Mouse (Mus musculus): ENCODE data around the gene Pls1. TPM values are rescaled to one million over a fixed set of nuclear protein-coding genes. Genes with fewer than 3 reads are reported as not detected.

Gene Pls1
- total RNA-seq (2021) = 1 to 10 TPM; 2.9 to 3.4 TPM

DNA sequence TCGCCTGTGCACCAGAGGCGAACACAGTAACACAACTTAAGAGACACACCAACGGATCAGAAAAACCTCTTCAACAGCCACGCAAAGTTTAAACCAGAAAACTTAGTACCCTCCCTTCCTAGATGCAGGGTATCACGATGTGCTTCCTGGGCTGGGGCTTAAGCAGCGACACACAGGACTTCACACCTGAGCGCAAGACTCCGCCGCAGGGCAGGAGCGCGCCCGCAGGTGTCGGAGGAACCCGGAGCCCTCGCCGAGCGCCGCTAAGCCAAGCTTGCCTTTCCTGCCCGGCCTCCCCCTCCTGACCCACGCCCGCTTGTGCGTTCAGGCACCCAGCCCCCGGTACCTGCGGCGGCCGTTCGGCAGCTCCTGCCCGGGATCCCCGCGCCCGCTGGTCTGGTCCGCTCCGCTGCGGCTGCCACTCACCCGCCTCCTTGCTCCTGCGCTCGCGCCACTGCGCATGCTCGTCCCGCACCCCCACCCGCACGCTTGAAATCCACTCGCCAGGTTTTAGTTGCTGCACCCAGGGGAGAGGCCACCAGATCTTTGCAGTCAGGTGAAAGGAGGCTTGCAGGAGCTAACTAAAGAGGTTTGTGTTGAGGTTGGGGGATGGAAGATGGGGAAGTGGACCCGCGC, at the start of gene Pls1:
TSS of gene Pls1 (minus strand) at position 487 of the 636 bp plus-strand sequence.
- peak; percentile 86 for DNase-seq
- intact Hi-C loops (cut with DNase I) = no loop called here

DNA sequence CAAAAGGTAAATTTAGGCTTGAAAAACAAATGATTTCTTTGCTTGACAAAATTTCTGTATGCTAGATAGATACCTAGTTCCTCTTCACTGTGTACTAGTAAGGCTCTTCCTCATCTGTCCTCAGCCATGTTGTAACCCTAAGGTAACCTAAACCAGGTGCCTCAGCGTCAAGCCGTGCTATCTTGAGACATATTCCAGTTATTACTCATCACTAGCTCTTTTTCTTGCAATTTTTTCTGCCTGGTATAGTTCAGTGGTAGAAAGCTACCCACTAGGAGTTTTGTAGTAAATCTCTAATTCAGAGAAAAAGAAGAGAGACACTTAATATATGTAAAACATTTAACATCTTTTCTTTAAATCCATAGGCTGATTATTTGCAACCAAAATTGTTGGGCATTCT, 37.6 kb upstream of the Pls1 start:
- intact Hi-C loops (cut with DNase I) = no loop called here
- no peak for DNase-seq

DNA sequence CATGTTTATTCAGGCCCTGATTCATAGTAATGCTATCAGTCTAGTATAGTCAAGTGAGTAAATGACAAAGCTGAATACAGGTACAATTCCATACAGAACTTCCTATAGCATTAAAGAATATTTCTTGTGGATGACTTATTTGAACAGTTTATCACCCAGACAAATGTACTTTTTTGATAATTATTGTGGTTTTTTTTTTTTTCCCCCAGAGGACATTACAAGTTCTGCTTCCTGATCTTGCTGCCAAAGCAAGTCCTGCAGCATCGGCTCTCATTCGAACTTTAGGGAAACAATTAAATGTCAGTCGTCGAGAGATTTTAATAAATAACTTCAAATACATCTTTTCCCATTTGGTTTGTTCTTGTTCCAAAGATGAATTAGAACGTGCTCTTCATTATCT, 33.1 kb upstream of the Pls1 start:
- no peak for DNase-seq
- intact Hi-C loops (cut with DNase I) = loop anchor here (10.0 kb wide), 1 partner anchor 97 kb away; no protein-coding TSS in a partner anchor

DNA sequence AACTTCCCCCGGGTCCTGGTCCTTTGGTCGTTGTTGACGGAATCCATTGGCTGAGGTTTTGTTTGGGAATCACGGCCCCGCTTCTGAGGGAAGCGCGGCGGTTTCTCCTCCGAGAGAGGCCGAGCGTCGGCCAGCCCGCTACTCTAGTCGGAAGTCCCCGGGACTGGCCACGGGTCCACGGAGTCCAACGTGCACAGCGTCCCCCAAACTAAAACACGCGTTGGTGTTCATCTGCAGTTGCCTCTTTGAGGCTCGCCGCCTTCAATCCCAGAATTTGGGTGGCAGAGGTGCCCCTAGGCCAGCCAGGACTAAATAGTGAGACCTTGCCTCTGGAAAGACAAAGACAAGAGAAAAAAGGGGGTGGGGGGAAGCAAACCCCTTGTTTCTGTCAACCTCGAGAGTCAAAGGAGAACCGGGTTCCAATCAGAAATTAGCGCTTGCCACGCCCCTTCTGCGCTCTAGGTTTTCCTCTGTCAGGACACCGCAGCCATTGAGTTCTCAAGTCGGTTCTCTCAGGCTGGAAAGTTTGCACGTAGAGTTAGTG, 13.0 kb upstream of the Pls1 start:
- intact Hi-C loops (cut with DNase I) = no loop called here
- peak; percentile 13 for DNase-seq

DNA sequence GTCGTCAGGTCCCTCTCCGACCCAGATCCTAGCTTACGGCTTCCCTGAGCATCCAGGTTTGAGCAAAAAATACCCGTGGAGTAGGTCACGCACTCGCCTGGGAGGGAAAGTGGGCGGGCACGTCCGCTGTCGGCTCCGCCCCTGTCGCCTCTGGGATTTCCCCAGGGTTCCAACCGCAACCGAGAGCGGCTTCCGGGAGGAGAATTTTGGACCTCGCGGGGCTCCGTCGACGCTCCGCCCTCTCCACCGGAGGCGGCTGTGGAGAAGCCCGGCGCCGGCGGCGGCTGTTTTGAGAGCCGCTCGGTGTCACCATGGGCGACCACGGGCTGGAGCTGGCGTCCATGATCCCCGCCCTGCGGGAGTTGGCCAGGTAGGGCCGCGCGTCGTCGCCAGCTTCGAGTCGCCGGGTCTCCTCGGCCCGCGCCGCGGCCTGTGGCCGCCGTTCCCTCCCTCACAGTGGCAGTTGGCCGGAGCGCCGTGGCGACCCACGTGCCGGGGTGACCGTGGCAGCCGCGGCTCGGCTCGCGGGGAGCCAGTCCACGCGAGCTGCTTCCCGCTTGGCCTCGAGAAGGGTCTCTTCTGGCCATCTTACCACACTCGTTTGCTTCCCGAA, 12.4 kb upstream of the Pls1 start, which contains the start of gene Atr:
TSS of gene Atr (plus strand) at position 184 of the 613 bp plus-strand sequence.
- intact Hi-C loops (cut with DNase I) = no loop called here

DNA sequence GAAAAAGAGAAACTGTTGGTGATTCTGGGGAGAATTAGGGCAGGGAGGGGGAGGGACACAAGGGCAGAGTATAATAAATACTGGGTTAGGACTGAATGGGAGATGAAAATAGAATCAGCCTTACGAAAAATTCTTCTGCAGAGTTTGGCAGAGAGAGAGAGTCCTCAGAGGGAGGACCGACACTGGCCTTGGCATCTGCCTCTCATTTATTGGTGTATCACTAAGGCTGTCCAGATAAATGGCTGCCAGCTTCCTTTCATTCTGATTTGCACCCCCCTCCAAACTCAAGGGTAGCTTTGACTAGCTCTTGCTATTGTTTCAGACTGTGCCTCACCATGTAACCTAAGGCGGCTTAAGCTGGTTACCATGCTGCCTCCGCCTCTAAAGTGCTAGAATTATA, 10.9 kb upstream of the Pls1 start:
- intact Hi-C loops (cut with DNase I) = no loop called here

More for the DNA sequence above, 12.4 kb upstream of the Pls1 start, which contains the start of gene Atr:
- peak; percentile 93 for DNase-seq

DNA sequence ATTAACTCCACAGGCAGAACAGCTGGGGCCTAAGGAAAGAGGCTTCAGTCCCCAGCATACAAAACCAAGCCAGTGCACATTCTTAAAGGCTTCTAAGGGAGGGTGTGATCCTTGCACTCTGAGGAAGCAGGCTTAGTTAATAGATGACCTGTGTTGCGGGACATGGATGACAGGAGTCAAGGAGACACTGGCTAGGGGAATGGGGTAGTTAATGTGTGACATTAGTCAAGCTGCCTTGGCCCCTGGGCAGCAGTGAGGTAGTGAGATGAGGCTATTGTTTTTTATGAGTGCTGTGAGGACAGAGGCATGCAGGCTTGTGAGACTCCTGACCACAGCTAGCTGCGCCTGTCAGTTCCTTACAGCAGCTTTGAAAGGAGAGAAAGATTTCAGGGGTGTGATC, 9.8 kb upstream of the Pls1 start:
- no peak for DNase-seq
- intact Hi-C loops (cut with DNase I) = loop anchor here (5.0 kb wide), 2 partner anchors 118 to 363 kb away; no protein-coding TSS in a partner anchor

More for the DNA sequence above, 10.9 kb upstream of the Pls1 start:
- no peak for DNase-seq

DNA sequence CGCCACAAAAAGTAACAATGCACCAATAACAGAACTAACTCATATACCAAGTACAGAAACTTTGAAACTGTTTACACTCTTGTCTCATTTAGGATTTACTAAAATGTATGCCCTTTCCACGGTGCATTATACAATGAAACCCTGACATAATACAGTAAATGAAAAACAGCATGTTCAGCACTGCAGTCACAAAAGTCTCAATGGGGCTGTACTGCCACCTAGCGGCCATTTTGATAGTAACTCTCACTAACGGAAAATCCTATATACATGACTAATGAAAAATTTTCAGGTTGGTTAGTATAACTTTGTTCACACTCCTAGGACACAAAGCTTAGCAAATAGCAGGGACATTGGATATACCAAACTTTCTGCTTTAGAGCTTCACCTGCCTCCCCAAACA, 7.8 kb upstream of the Pls1 start:
- peak; percentile 72 for DNase-seq
- intact Hi-C loops (cut with DNase I) = loop anchor here (5.0 kb wide), 2 partner anchors 116 to 361 kb away; no protein-coding TSS in a partner anchor

DNA sequence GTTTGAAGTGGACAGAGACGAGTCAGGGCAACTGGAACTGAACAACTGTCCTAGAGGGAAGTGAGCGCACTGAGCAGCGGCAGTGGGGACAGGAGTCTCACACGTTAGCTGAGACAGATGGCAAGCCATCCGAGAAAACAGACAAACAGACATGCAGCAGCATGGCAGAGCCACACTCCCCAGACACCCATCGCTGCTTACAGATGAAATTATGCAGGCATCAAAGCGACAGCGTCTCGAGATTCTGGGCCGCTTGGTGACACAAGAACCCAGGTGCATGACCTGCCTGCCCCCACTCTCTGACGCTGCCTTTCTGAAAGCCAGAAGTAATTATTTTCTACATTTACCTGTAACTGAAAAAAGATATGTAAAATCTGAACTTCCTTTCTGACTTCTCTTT, 6.6 kb upstream of the Pls1 start:
- no peak for DNase-seq
- intact Hi-C loops (cut with DNase I) = loop anchor here (5.0 kb wide), 2 partner anchors 114 to 359 kb away; no protein-coding TSS in a partner anchor

DNA sequence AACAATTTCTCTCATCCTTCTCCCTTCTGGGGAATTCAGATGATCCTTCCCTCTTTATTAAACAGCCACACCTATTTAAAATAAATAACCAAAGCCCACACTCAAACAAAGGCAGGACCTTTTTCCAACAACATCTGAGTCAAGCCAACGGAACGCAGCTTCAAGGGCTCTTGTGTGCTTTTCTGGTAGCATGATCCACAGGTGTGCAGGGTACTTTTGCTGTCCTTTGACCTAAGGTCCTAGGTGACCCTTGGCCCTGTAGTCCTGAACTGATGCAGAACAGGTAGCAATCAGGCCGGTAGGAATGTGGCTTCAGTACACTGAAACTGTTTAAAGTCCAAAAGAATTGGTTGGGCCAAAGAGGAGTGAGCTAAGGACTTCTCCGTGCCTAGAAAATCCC, 600 bp upstream of the Pls1 start:
- no peak for DNase-seq
- intact Hi-C loops (cut with DNase I) = no loop called here

DNA sequence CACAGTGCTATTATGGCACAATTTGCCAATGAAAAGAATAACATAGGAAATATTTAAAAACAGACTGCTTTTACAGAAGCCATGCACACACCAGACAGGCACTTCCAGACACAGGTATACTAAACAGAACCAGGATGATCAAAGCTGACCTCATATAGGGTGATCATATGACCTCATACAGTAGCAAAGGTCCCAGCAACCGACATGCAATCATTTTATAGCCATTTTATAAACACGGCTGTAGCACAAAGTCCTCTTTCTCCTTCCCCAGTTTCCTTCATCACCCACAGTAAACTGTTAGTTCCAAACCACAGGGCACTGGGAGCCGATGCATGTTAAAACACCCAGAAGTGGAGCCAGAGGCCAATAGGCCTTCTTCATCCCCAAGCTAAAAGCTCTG, 5.7 kb downstream of the Pls1 start:
- DNase-seq = no peak
- intact Hi-C loops (cut with DNase I) = no loop called here

DNA sequence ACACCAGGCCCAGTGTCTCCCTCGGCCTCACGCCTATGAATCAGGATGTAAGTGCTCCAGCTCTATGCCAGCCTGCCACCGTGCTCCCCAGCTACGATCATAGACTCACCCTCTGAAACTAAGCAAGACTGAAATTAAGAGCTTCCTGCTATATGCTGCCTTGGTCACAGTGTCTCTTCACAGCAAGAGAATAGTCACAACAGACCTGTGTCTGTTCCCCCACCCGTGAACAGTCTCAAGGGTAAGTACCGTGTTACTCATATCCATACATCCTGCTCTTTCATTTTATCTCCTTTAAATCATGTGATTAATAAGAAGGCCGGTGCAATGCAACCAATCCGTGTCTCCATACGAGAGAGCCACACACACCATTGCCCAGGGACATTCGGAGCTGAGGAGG, 9.4 kb downstream of the Pls1 start:
- intact Hi-C loops (cut with DNase I) = no loop called here
- DNase-seq = no peak

DNA sequence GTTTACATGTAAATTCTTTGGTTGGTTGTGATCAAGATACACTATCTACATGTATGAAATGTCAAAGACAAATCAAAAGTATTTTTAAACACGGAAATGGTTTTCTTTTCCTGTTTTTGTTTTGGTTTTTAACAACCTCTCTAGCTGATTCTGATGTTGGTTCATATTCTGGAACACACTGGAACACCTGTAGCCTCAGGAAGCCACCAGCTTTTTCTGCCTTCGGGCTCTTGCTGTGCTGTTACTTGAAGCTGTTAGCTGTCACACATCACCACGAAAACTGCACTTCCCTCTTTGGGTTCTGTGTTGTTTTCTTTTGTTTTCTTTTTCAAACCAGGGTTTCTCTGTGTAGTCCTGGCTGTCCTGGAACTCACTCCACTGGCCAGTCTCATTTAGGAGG, 10.3 kb downstream of the Pls1 start:
- DNase-seq = no peak
- intact Hi-C loops (cut with DNase I) = no loop called here

DNA sequence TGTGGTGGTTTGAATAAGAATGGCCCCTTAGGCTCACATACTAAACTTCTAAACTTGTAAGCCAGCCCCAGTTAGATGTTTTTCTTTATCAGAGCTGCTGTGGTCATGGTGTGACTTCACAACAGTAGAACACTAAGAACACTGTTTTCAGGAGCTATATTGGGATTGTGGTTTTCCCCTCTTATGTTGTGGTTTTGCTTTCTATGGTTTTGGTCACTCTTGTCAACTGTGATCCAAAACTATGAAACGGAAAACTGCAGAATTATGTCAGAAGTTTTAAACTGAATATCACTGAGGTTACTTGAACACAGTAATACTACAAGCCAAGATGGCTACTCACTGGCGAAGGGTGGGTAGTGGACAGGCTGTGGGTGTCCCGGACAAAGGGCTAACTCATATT, 12.4 kb downstream of the Pls1 start:
- DNase-seq = no peak
- intact Hi-C loops (cut with DNase I) = no loop called here

DNA sequence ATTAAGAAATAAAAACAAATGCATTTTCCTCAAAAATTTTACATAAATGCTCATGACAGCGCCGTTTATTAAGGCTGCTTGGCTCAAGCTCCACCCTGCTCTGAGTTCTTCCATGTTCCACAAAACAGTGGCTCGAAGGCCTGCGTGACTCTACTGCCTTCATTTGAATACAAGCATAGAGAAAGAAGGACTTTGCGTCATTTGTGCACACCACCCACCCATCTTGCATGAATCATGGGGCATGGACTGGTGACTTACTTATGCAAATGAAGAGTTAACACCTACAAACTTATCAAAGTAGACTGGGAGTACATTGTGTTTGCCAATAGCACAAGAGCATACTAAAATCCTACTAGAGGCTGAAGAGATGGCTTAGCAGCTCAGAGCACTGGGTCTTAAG, 17.5 kb downstream of the Pls1 start:
- intact Hi-C loops (cut with DNase I) = no loop called here

DNA sequence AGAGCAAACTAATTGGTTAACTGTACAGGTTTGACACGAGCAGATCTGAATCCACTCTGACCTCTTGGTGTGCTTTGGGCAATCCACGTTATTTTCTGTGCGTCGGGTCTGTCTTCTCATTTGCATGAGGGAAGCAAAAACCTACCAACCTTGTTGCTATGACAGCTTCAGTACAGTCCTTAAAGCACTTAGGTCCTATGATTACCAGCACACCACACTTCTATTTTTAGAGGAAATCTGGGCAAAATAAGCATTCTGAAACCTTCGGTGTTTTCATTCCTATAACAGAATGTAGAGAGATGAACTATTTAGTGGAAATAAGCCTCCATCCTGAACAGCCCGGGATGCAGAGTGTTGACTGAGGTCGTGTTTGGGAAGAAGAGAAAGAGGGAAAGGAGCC, 22.6 kb downstream of the Pls1 start:
- intact Hi-C loops (cut with DNase I) = no loop called here
- no peak for DNase-seq

More for the DNA sequence above, 17.5 kb downstream of the Pls1 start:
- DNase-seq = no peak

DNA sequence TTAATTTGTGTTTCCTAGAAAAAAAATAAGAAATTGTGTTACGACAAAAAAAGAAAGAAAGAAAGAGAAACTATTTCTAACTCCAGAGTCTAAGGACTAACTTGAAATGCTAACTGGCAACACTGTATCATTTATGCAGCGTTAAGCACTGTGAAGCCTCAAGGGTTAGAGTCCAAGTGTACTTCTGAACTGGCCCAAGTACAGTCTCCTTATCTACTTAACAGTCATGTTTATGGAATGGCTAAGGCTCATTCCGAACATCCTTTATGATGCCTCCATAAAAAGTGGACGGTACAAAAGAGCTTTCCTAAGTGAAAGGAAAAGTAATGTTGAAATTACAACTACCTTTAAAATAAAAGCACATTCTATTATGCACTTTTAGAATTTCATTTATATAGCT, 29.4 kb downstream of the Pls1 start:
- intact Hi-C loops (cut with DNase I) = no loop called here
- DNase-seq = no peak

DNA sequence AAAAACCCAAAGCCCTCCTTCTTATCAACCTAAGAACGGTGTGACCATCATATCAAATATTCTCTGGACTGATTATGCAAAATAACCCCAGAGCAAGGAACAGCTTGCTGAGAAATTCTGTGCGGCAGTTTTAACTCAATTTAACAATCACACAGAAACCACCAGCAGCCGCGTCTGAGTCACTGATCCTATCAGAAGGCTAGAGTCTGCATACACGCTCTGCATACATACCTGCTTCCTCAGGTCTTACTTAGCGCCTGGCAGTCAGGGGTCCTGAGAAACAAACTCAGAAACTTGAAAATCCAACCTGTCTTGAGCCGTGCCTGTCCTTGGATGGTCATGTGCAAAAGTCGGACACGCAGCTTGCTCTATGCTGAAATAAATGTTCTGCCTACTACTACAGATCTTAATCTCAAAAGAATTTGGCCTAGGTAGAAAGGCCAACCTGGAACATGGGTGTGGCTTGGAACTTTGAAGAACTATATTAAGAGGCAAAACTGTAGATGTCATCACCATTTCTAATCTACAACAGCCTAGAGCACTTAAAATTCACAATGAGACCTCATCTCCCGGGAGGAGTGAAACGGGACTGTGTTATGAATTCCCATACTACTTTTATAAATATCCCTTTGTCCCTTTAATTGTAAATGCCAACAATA, 30.0 kb downstream of the Pls1 start:
- intact Hi-C loops (cut with DNase I) = no loop called here

DNA sequence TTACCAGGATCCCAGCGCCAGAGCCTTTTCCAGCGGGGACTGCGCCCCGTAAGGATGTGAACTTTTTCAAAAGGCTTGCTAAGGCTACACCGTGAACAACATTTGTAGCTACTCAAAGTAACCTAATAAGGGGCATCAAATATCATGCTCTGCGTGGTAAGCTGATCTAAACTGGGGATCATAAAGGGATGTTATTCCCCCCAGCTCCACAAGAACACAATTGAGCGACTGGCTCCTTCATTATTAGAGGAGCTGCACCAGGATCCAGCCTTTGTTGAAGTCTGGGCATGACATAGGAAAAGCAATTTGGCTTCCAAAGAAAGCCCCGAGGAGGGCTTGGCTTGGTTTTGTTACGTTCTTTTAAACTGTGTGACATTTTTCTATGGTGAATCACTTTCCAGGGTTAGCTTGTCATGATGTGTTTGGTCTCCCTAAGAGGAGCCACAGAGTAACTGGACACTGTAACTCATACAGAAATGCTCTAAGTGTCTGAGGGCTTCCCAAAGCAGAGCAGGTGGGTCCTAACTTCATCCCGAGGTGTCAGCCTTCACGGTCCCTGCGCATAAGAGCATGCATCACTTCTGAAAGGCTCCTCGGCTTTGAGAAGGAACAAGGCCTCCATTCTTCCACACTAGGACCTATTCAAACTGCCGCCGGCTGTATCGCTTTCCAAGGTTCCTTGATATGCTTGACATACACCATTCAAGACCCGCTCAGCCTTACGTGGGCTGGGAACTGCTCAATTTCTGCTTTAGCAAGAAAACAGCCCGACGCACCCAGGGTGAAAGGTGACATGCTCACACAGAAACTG, 31.2 kb downstream of the Pls1 start:
- intact Hi-C loops (cut with DNase I) = no loop called here
- DNase-seq = peak; percentile 6

More for the DNA sequence above, 30.0 kb downstream of the Pls1 start:
- DNase-seq = no peak

DNA sequence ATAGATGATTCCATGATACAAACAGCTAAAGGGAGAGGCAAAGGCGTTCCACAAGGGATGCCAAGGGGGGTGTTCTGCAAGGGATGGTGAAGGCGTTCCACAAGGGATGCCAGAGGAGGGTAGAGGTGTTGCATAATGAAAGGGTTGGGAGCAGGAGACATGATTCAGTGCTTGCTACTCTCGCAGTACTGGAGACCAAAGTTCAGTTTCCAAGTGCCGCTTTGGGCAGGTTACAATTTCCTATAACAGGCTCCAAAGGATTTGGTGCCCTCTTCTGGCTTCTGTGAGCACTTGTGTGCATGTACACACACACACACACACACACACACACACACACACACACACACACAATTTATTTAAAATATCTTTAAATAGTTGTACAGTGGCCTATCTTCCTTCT, 33.3 kb downstream of the Pls1 start:
- DNase-seq = no peak
- intact Hi-C loops (cut with DNase I) = no loop called here

DNA sequence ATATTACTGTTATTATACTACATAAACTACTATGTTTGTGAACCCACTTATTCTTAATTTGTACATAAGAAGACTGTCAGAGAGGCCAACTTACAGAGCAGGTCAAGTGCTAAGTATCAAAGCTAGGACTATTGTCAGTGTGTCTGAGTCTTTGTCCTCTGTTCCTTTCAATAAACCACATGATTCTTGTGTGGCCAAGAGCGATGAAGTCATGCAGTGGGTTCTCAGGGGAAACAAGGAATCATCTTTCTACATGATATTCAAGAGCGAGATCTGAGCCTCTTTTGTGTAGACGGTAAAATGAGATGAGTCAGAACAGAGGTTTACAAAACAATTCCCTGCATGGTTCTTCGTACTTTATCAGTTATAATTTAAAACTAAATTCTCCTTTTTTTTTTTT, 35.5 kb downstream of the Pls1 start:
- DNase-seq = no peak
- intact Hi-C loops (cut with DNase I) = no loop called here

All from left cerebral cortex, postnatal 4 days (tissue).